Mouse (Mus musculus) heart, embryonic 16.5 days (tissue): Measurements from ENCODE around the gene Larp7. TPM values are rescaled to one million over a fixed set of nuclear protein-coding genes. Genes with fewer than 3 reads are reported as not detected.
A peak's percentile ranks its signal among the peaks of the same experiment; 100 is the strongest.

Experiments used
- ATAC-seq: fragments of 200-750 bp; cut with Nextera tagmentation; replicated peaks from 2 replicates; pipeline ENCODE4 v1.8.0; 2017; ENCODE audit warnings: moderate number of reproducible peaks; ENCODE audit not compliant: insufficient read depth, low FRiP score; ENCODE audit errors: extremely low read depth
- H3K27ac ChIP-seq: fragments of 300-500 bp; sonication (generic); 2 replicates; pipeline ENCODE4 v1.5.1; 2014; ENCODE audit warnings: mild to moderate bottlenecking, low read length, control low read depth, moderate library complexity
- H3K27me3 ChIP-seq: fragments of 300-500 bp; sonication (generic); 2 replicates; pipeline ENCODE4 v1.6.1; 2014; ENCODE audit warnings: low read length, mixed read lengths; ENCODE audit not compliant: control insufficient read depth, insufficient read depth
- H3K36me3 ChIP-seq: fragments of 300-500 bp; sonication (generic); 2 replicates; pipeline ENCODE4 v1.6.1; 2014; ENCODE audit not compliant: control insufficient read depth, insufficient read depth
- H3K4me1 ChIP-seq: fragments of 300-500 bp; sonication (generic); 2 replicates; pipeline ENCODE4 v1.6.1; 2014; ENCODE audit warnings: low read length, mixed read lengths; ENCODE audit not compliant: control insufficient read depth, insufficient read depth
- H3K4me2 ChIP-seq: fragments of 300-500 bp; sonication (generic); 2 replicates; pipeline ENCODE4 v1.6.1; 2014; ENCODE audit warnings: low read depth, mild to moderate bottlenecking, control low read depth, low read length
- H3K4me3 ChIP-seq: fragments of 300-500 bp; sonication (generic); 2 replicates; pipeline ENCODE4 v1.5.1; 2014; ENCODE audit warnings: mild to moderate bottlenecking, control low read depth, low read length
- H3K9ac ChIP-seq: fragments of 300-500 bp; sonication (generic); 2 replicates; pipeline ENCODE4 v1.6.1; 2014; ENCODE audit warnings: low read length, control low read depth
- H3K9me3 ChIP-seq: fragments of 300-500 bp; sonication (generic); replicated peaks from 2 replicates; pipeline ENCODE4 v1.6.1; 2016; ENCODE audit warnings: low read length; ENCODE audit not compliant: control insufficient read depth
- WGBS: fragments of 180-500 bp; shearing (Covaris S2); extraction: QIAGEN DNeasy Blood & Tissue Kit; methylation state at CpG from one replicate; pipeline ENCODE4 v1.1.7; 2014; 5-methylcytosine and 5-hydroxymethylcytosine counted together
- microRNA counts: library from miRNA; unstranded; fragments of <30 nt; microRNA quantifications from one replicate; lab custom pipeline; 2016
- microRNA-seq: library from miRNA; unstranded; fragments of <30 nt; microRNA quantifications from one replicate; pipeline ENCODE4, GENCODE M21; 2017
- polyA plus RNA-seq: library from polyadenylated mRNA; unstranded; fragments of >200 nt; fragmentation: Nextera tagmentation; extraction: Ambion mirVana; gene quantifications from 2 replicates; pipeline ENCODE4 v1.2.1, GENCODE M21; 2015

The Larp7 gene
- polyA plus RNA-seq, 1 experiment from 2014 or later, result 54.7 TPM

DNA sequence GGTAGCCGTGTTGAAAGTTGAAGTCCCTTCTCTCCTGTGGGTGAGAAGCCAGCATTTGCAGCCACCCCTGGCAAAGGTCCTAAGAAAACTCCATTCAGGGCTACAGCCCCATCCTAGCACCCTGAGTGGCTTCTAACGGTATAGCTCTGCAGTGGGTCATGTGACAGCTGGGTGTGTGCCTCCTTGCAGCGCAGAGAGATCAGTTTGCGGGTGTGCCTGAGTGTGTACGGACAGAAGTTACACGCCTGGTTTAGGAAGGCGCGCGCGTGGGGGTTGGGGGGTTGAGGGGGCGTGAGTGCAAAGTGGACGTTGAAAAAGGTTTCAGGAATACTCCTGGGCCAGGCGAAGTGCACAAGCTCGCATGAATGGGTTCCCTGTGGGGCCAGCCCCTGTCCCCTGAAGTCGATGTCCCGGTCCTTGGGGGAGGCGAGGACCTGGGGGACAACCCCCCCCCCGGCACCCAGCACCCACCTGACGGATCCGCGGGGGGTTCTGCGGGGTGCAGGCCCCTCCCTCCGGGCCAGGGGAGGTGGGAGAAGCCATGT is 54.9 kb downstream of the Larp7 start:
- peak; percentile 81 for ATAC-seq
- Histone ChIP-seq H3K36me3 (no peaks in the 10 kb centered on the region), H3K9ac (peak overlapping the region; percentile 86), H3K4me1 (no peaks in the 10 kb centered on the region), H3K4me2 (peak overlapping the region; percentile 98), H3K4me3 (peak overlapping the region; percentile 70), H3K27ac (peak overlapping the region; percentile 85), H3K27me3 (peaks cover 8% of the 10 kb centered on the region), H3K9me3 (no peaks in the 10 kb centered on the region)
- 1% methylated on average over 23 of the region's 23 CpGs for WGBS

DNA sequence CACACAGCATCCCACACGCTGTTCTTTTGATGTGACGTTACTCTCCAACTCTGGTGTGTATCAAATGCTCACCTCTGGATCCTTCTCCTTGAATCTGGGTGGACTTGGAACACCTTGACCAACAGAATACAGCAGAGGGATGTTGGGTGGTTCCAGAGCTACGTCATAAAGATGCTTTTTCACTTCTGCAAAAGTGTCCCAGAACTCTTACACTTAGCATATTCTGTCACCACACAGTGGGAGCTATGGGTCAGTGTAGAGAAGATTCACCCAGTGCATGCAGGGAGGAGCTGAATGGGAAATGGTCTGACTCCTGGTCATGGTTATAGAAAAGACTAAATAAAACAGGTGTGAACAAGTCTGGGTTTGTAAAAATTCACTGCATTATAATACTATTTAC is 60.5 kb downstream of the Larp7 start:
- H3K9me3 ChIP-seq, result no peaks in the 10 kb centered on the region
- 91% methylated on average over 3 of the region's 3 CpGs for WGBS
- no peaks in the 10 kb centered on the region for H3K4me1 ChIP-seq
- no peak overlapping the region for H3K27ac ChIP-seq
- no peak overlapping the region for H3K9ac ChIP-seq
- no peaks in the 10 kb centered on the region for H3K36me3 ChIP-seq
- H3K27me3 ChIP-seq, result no peaks in the 10 kb centered on the region
- no peak overlapping the region for H3K4me2 ChIP-seq
- no peak overlapping the region for H3K4me3 ChIP-seq
- no peak for ATAC-seq

DNA sequence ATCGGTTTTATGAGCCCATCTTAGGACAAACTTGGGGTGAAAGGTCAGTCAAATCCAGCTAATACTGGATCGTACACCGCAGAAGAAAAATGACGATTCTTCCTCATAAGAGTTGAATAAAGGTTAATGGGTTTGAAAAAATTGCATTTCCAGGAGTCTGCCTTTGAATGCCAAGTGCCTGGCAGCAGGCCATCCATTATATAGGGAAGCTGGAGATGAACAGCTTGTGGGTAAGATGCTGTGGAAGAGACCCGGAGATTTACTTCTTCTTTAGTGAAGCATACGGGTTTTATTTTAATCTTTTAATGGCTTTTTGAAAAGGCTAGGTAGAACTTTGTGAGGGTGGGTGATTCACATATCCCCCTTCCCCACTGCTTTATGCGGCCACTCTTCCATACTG is 65.8 kb downstream of the Larp7 start:
- H3K27me3 ChIP-seq, result no peaks in the 10 kb centered on the region
- no peak overlapping the region for H3K4me3 ChIP-seq
- ATAC-seq, result no peak
- H3K9ac ChIP-seq, result no peak overlapping the region
- H3K36me3 ChIP-seq, result no peaks in the 10 kb centered on the region
- WGBS, result 84% methylated on average over 7 of the region's 7 CpGs
- no peak overlapping the region for H3K27ac ChIP-seq
- H3K9me3 ChIP-seq, result no peaks in the 10 kb centered on the region
- no peak overlapping the region for H3K4me2 ChIP-seq
- H3K4me1 ChIP-seq, result peaks cover 4% of the 10 kb centered on the region; the same call in 1 of the 2 replicates

MicroRNAs encoded within 50 kb of the gene (microRNA counts, 519-probe panel; counts per million panel counts)
- 960 counts per million, percentile 3 among the panel's probes with 10 or more counts for microRNA mmu-miR-302a (lab: Ali Mortazavi, UCI)
- 1,113 counts per million, percentile 5 among the panel's probes with 10 or more counts for microRNA mmu-miR-302b (lab: Ali Mortazavi, UCI)
- not detected for microRNA mmu-miR-302c (lab: Ali Mortazavi, UCI)
- microRNA mmu-miR-302d (lab: Ali Mortazavi, UCI), result 1,986 counts per million, percentile 21 among the panel's probes with 10 or more counts
- microRNA mmu-miR-367 (lab: Ali Mortazavi, UCI), result 2,459 counts per million, percentile 56 among the panel's probes with 10 or more counts

Small RNA genes lying within 50 kb of the gene (microRNA-seq; reads per million reads assigned to microRNA genes)
- gene Mir302a (331 reads per million, percentile 69 among the genes with 10 or more reads in this experiment), gene Mir302b (163 reads per million, percentile 58 among the genes with 10 or more reads in this experiment), gene Mir302c (28.5 reads per million, percentile 39 among the genes with 10 or more reads in this experiment), gene Mir302d (248 reads per million, percentile 64 among the genes with 10 or more reads in this experiment), gene Mir367 (not detected)

Other genes starting within 250 kb of the Larp7 start
- gene Ank2, start 54.0 kb downstream of the Larp7 start, polyA plus RNA-seq, result 38.9 and 44.4 TPM in 2 replicates
- 6.9 and 7.0 TPM in 2 replicates for gene Zgrf1, start 140 bp upstream of the Larp7 start, polyA plus RNA-seq
- not detected in 2 replicates for gene Neurog2, start 79.8 kb upstream of the Larp7 start, polyA plus RNA-seq
- 0.92 and 1.2 TPM in 2 replicates for gene Alpk1, start 227.2 kb upstream of the Larp7 start, polyA plus RNA-seq
- gene Tifa, start 236.5 kb upstream of the Larp7 start, polyA plus RNA-seq, result 3.1 and 4.0 TPM in 2 replicates